Mouse (Mus musculus) stomach, postnatal 0 days (tissue): ENCODE results near the gene Actbl2. TPM values are rescaled to one million over a fixed set of nuclear protein-coding genes. Genes with fewer than 3 reads are reported as not detected.

Experiments
- ATAC-seq: fragments of 200-750 bp; cut with Nextera tagmentation; 2 replicates; pipeline ENCODE4 v1.8.0; 2017; ENCODE audit not compliant: low FRiP score, low TSS enrichment
- DNase-seq: peaks from one replicate; pipeline ENCODE4 v3.0.0-alpha.2; 2016; ENCODE audit warnings: low spot score
- H3K27ac ChIP-seq: fragments of 300-500 bp; sonication (generic); replicated peaks from 2 replicates; pipeline ENCODE4 v1.5.1; 2014; ENCODE audit warnings: mild to moderate bottlenecking, control low read depth
- H3K27me3 ChIP-seq: fragments of 300-500 bp; sonication (generic); 2 replicates; pipeline ENCODE4 v1.6.1; 2014; ENCODE audit warnings: low read length; ENCODE audit not compliant: control insufficient read depth, insufficient read depth
- H3K36me3 ChIP-seq: fragments of 300-500 bp; sonication (generic); 2 replicates; pipeline ENCODE4 v1.6.1; 2014; ENCODE audit warnings: low read length, mixed read lengths; ENCODE audit not compliant: control insufficient read depth, insufficient read depth
- H3K4me1 ChIP-seq: fragments of 300-500 bp; sonication (generic); replicated peaks from 2 replicates; pipeline ENCODE4 v1.6.1; 2014; ENCODE audit warnings: antibody characterized with exemption; ENCODE audit not compliant: control insufficient read depth, insufficient read depth
- H3K4me2 ChIP-seq: fragments of 300-500 bp; sonication (generic); replicated peaks from 2 replicates; pipeline ENCODE4 v1.6.1; 2014; ENCODE audit warnings: low read depth, mild to moderate bottlenecking, control low read depth, moderate library complexity
- H3K4me3 ChIP-seq: fragments of 300-500 bp; sonication (generic); 2 replicates; pipeline ENCODE4 v1.5.1; 2014; ENCODE audit warnings: low read depth, low read length, control low read depth
- H3K9ac ChIP-seq: fragments of 300-500 bp; sonication (generic); 2 replicates; pipeline ENCODE4 v1.6.1; 2014; ENCODE audit warnings: mild to moderate bottlenecking, low read length, control low read depth, mixed read lengths
- H3K9me3 ChIP-seq: fragments of 300-500 bp; sonication (generic); 2 replicates; pipeline ENCODE4 v1.6.1; 2016; ENCODE audit warnings: low read length; ENCODE audit not compliant: control insufficient read depth
- CTCF ChIP-seq: IDR thresholded peaks from 2 replicates; pipeline ENCODE4 v1.5.1; 2016; ENCODE audit warnings: antibody characterized with exemption, low read depth, mild to moderate bottlenecking, moderate library complexity
- EP300 ChIP-seq: optimal IDR thresholded peaks from 2 replicates; pipeline ENCODE3; 2016; ENCODE audit warnings: antibody characterized with exemption
- WGBS: fragments of 180-500 bp; shearing (Covaris S2); extraction: QIAGEN DNeasy Blood & Tissue Kit; methylation state at CpG from one replicate; pipeline ENCODE4 v1.1.7; 2014; 5-methylcytosine and 5-hydroxymethylcytosine counted together
- polyA plus RNA-seq: library from polyadenylated mRNA; unstranded; fragments of >200 nt; fragmentation: Nextera tagmentation; extraction: Ambion mirVana; gene quantifications from 2 replicates; pipeline ENCODE4 v1.2.1, GENCODE M21; 2015

Actbl2 gene
- polyA plus RNA-seq, 1 experiment from 2014 or later: not detected

DNA sequence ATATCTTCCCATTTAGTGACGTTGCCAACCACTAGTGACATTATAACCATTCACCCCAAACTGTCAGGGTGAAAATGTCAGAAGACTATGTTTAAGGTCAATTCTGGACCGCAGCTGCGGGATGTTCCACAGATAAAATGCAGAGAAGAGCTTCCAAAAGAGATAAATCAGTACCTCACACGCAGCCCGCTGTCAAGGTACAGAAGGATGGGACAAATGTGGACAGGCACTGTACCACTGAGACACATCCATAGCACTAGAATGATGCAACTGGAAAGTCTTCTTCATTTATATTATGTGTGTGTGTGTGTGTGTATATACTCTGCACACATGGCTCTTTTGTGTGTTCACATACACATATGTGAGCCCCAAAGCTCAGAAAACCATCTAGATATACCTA lies 49.9 kb downstream of the Actbl2 start:
- Histone ChIP-seq H3K4me1 (no peaks in the 10 kb centered on the region), H3K4me2 (no peak overlapping the region), H3K27ac (no peak overlapping the region), H3K36me3 (no peaks in the 10 kb centered on the region), H3K9me3 (no peaks in the 10 kb centered on the region), H3K4me3 (no peak overlapping the region), H3K9ac (no peak overlapping the region), H3K27me3 (no peaks in the 10 kb centered on the region)
- ATAC-seq: no peak
- WGBS: 82% methylated on average over 5 of the region's 5 CpGs
- no peak for DNase-seq
- TF ChIP-seq EP300 (no peak), CTCF (no peak)

Other genes with a start within 250 kb of the Actbl2 start
- gene Gpbp1, start 235.1 kb downstream of the Actbl2 start, polyA plus RNA-seq: 33.5 and 35.9 TPM in 2 replicates